Mouse (Mus musculus) kidney, embryonic 15.5 days (tissue): Measurements from ENCODE around the gene Odf4. TPM values are rescaled to one million over a fixed set of nuclear protein-coding genes. Genes with fewer than 3 reads are reported as not detected.

Source experiments
- ATAC-seq: fragments of 200-750 bp; cut with Nextera tagmentation; replicated peaks from 2 replicates; pipeline ENCODE4 v1.8.0; 2017; ENCODE audit warnings: moderate TSS enrichment; ENCODE audit not compliant: low FRiP score
- H3K27ac ChIP-seq: fragments of 300-500 bp; sonication (generic); 2 replicates; pipeline ENCODE4 v1.5.1; 2015; ENCODE audit warnings: mild to moderate bottlenecking, inconsistent platforms
- H3K27me3 ChIP-seq: fragments of 300-500 bp; sonication (generic); 2 replicates; pipeline ENCODE4 v1.6.1; 2015; ENCODE audit warnings: inconsistent platforms
- H3K36me3 ChIP-seq: fragments of 300-500 bp; sonication (generic); 2 replicates; pipeline ENCODE4 v1.6.1; 2015; ENCODE audit warnings: inconsistent platforms
- H3K4me1 ChIP-seq: fragments of 300-500 bp; sonication (generic); 2 replicates; pipeline ENCODE4 v1.6.1; 2015; ENCODE audit warnings: inconsistent platforms
- H3K4me2 ChIP-seq: fragments of 300-500 bp; sonication (generic); 2 replicates; pipeline ENCODE4 v1.6.1; 2015; ENCODE audit warnings: moderate library complexity, mild to moderate bottlenecking, inconsistent platforms
- H3K4me3 ChIP-seq: fragments of 300-500 bp; sonication (generic); replicated peaks from 2 replicates; pipeline ENCODE4 v1.5.1; 2015; ENCODE audit warnings: mild to moderate bottlenecking, inconsistent platforms
- H3K9ac ChIP-seq: fragments of 300-500 bp; sonication (generic); 2 replicates; pipeline ENCODE4 v1.6.1; 2015; ENCODE audit warnings: mild to moderate bottlenecking, inconsistent platforms
- H3K9me3 ChIP-seq: fragments of 300-500 bp; sonication (generic); replicated peaks from 2 replicates; pipeline ENCODE4 v1.6.1; 2016; ENCODE audit warnings: inconsistent platforms
- WGBS: fragments of 180-500 bp; shearing (Covaris S2); methylation state at CpG from one replicate; pipeline ENCODE4 v1.1.7; 2015; ENCODE audit warnings: mixed read lengths; 5-methylcytosine and 5-hydroxymethylcytosine counted together
- polyA plus RNA-seq: library from polyadenylated mRNA; unstranded; fragments of >200 nt; fragmentation: Nextera tagmentation; extraction: Ambion mirVana; gene quantifications from 2 replicates; pipeline ENCODE4 v1.2.1, GENCODE M21; 2015

Gene Odf4
- polyA plus RNA-seq, 1 experiment from 2014 or later: not detected

GRCm38 (mm10) chr11:68900519-68901350 is 26.1 kb downstream of the Odf4 start:
- Histone ChIP-seq H3K27me3 (no peaks in the 10 kb centered on the region), H3K4me1 (peaks cover 22% of the 10 kb centered on the region), H3K4me2 (peak overlapping the region; percentile 74), H3K9ac (peak overlapping the region; percentile 41), H3K9me3 (no peaks in the 10 kb centered on the region), H3K36me3 (peaks cover 34% of the 10 kb centered on the region), H3K27ac (peak overlapping the region; percentile 19; the same call in 1 of the 2 replicates), H3K4me3 (peak overlapping the region; percentile 96)
- 26% methylated on average over 31 of the region's 31 CpGs for WGBS
- ATAC-seq: peak; percentile 33

GRCm38 (mm10) chr11:68899815-68900214 is 27.1 kb downstream of the Odf4 start:
- no peak for ATAC-seq
- Histone ChIP-seq H3K4me2 (no peak overlapping the region), H3K9ac (no peak overlapping the region), H3K9me3 (no peaks in the 10 kb centered on the region), H3K27me3 (no peaks in the 10 kb centered on the region), H3K27ac (no peak overlapping the region), H3K36me3 (peaks cover 24% of the 10 kb centered on the region), H3K4me1 (peaks cover 16% of the 10 kb centered on the region), H3K4me3 (no peak overlapping the region)
- 88% methylated on average over 8 of the region's 8 CpGs for WGBS

- Histone ChIP-seq H3K36me3 (peaks cover 14% of the 10 kb centered on the region), H3K4me1 (peaks cover 13% of the 10 kb centered on the region), H3K9ac (no peak overlapping the region), H3K9me3 (no peaks in the 10 kb centered on the region), H3K27ac (no peak overlapping the region), H3K4me2 (no peak overlapping the region), H3K4me3 (no peak overlapping the region), H3K27me3 (no peaks in the 10 kb centered on the region)
- WGBS: 89% methylated on average over 6 of the region's 6 CpGs
- ATAC-seq: no peak
Measured at GRCm38 (mm10) chr11:68898790-68899189, 28.1 kb downstream of the Odf4 start.

- no peak overlapping the region for H3K4me2 ChIP-seq
- no peaks in the 10 kb centered on the region for H3K9me3 ChIP-seq
- H3K27ac ChIP-seq: no peak overlapping the region
- H3K4me3 ChIP-seq: no peak overlapping the region
- no peaks in the 10 kb centered on the region for H3K27me3 ChIP-seq
- H3K36me3 ChIP-seq: peaks cover 5% of the 10 kb centered on the region
- H3K4me1 ChIP-seq: peaks cover 16% of the 10 kb centered on the region
- H3K9ac ChIP-seq: no peak overlapping the region
- no peak for ATAC-seq
- WGBS: 68% methylated on average over 6 of the region's 6 CpGs
Measured at GRCm38 (mm10) chr11:68897838-68898237, 29.0 kb downstream of the Odf4 start.

- H3K4me3 ChIP-seq: no peak overlapping the region
- peaks cover 15% of the 10 kb centered on the region; the same call in 1 of the 2 replicates for H3K4me1 ChIP-seq
- no peaks in the 10 kb centered on the region for H3K36me3 ChIP-seq
- ATAC-seq: no peak
- no peak overlapping the region for H3K9ac ChIP-seq
- H3K27me3 ChIP-seq: no peaks in the 10 kb centered on the region
- H3K4me2 ChIP-seq: no peak overlapping the region
- H3K9me3 ChIP-seq: no peaks in the 10 kb centered on the region
- no peak overlapping the region for H3K27ac ChIP-seq
- 53% methylated on average over 4 of the region's 4 CpGs for WGBS
Measured at GRCm38 (mm10) chr11:68897120-68897519, 29.8 kb downstream of the Odf4 start.

GRCm38 (mm10) chr11:68896247-68896646 is 30.6 kb downstream of the Odf4 start:
- no peak for ATAC-seq
- Histone ChIP-seq H3K9ac (no peak overlapping the region), H3K36me3 (no peaks in the 10 kb centered on the region), H3K4me3 (no peak overlapping the region), H3K4me1 (peaks cover 15% of the 10 kb centered on the region; the same call in 1 of the 2 replicates), H3K9me3 (no peaks in the 10 kb centered on the region), H3K4me2 (no peak overlapping the region), H3K27me3 (no peaks in the 10 kb centered on the region), H3K27ac (no peak overlapping the region)
- 92% methylated on average over 5 of the region's 5 CpGs for WGBS

- no peak for ATAC-seq
- no peak overlapping the region for H3K4me3 ChIP-seq
- H3K4me2 ChIP-seq: no peak overlapping the region
- no peaks in the 10 kb centered on the region for H3K27me3 ChIP-seq
- WGBS: 69% methylated on average over 12 of the region's 12 CpGs
- H3K9me3 ChIP-seq: no peaks in the 10 kb centered on the region
- 0 out of 2 replicates have a peak, but pooled peaks cover 9% of the 10 kb centered on the region for H3K4me1 ChIP-seq
- H3K27ac ChIP-seq: no peak overlapping the region
- H3K36me3 ChIP-seq: no peaks in the 10 kb centered on the region
- no peak overlapping the region for H3K9ac ChIP-seq
Measured at GRCm38 (mm10) chr11:68893911-68894464, 32.9 kb downstream of the Odf4 start.

- Histone ChIP-seq H3K4me2 (no peak overlapping the region), H3K27ac (0 out of 2 replicates have a peak overlapping the region, but pooled peaks have one; percentile 27), H3K9ac (no peak overlapping the region), H3K27me3 (no peaks in the 10 kb centered on the region), H3K36me3 (no peaks in the 10 kb centered on the region), H3K4me1 (0 out of 2 replicates have a peak, but pooled peaks cover 9% of the 10 kb centered on the region), H3K4me3 (no peak overlapping the region), H3K9me3 (no peaks in the 10 kb centered on the region)
- WGBS: 62% methylated on average over 15 of the region's 15 CpGs
- no peak for ATAC-seq
Measured at GRCm38 (mm10) chr11:68892233-68892832, 34.5 kb downstream of the Odf4 start.

- Histone ChIP-seq H3K4me2 (no peak overlapping the region), H3K27ac (no peak overlapping the region), H3K36me3 (no peaks in the 10 kb centered on the region), H3K9me3 (no peaks in the 10 kb centered on the region), H3K9ac (no peak overlapping the region), H3K4me3 (no peak overlapping the region), H3K4me1 (0 out of 2 replicates have a peak, but pooled peaks cover 9% of the 10 kb centered on the region), H3K27me3 (no peaks in the 10 kb centered on the region)
- 84% methylated on average over 5 of the region's 5 CpGs for WGBS
- no peak for ATAC-seq
Measured at GRCm38 (mm10) chr11:68891823-68892222, 35.1 kb downstream of the Odf4 start.

- H3K4me2 ChIP-seq: no peak overlapping the region
- H3K36me3 ChIP-seq: no peaks in the 10 kb centered on the region
- no peaks in the 10 kb centered on the region for H3K27me3 ChIP-seq
- no peak overlapping the region for H3K4me3 ChIP-seq
- 0 out of 2 replicates have a peak, but pooled peaks cover 9% of the 10 kb centered on the region for H3K4me1 ChIP-seq
- no peak for ATAC-seq
- no peak overlapping the region for H3K27ac ChIP-seq
- WGBS: 43% methylated on average over 2 of the region's 2 CpGs
- no peaks in the 10 kb centered on the region for H3K9me3 ChIP-seq
- H3K9ac ChIP-seq: no peak overlapping the region
Measured at GRCm38 (mm10) chr11:68890625-68891024, 36.3 kb downstream of the Odf4 start.

- Histone ChIP-seq H3K9me3 (no peaks in the 10 kb centered on the region), H3K4me3 (no peak overlapping the region), H3K4me2 (no peak overlapping the region), H3K27me3 (no peaks in the 10 kb centered on the region), H3K4me1 (0 out of 2 replicates have a peak, but pooled peaks cover 9% of the 10 kb centered on the region), H3K27ac (no peak overlapping the region), H3K36me3 (no peaks in the 10 kb centered on the region), H3K9ac (no peak overlapping the region)
- ATAC-seq: no peak
- WGBS: 69% methylated on average over 2 of the region's 2 CpGs
Measured at GRCm38 (mm10) chr11:68888653-68889052, 38.2 kb downstream of the Odf4 start.

GRCm38 (mm10) chr11:68888253-68888652 is 38.6 kb downstream of the Odf4 start, which contains the start of gene Rnf222:
Gene Rnf222 (plus strand): TSS chr11:68888553.
- WGBS: 45% methylated on average over 6 of the region's 6 CpGs
- H3K9me3 ChIP-seq: no peaks in the 10 kb centered on the region
- no peak within 1 kb of the TSS for H3K4me3 ChIP-seq
- H3K27me3 ChIP-seq: no peaks in the 10 kb centered on the region
- ATAC-seq: no peak
- no peak within 1 kb of the TSS for H3K27ac ChIP-seq
- no peak within 1 kb of the TSS for H3K4me2 ChIP-seq
- H3K4me1 ChIP-seq: 0 out of 2 replicates have a peak, but pooled peaks cover 9% of the 10 kb centered on the region
- H3K9ac ChIP-seq: no peak within 1 kb of the TSS
- H3K36me3 ChIP-seq: no peaks in the 10 kb centered on the region
